Mouse (Mus musculus): ENCODE measurements around the gene Robo2. TPM values are rescaled to one million over a fixed set of nuclear protein-coding genes. Genes with fewer than 3 reads are reported as not detected.

Robo2 gene
- polyA plus RNA-seq, 2 experiments = 2.5 to 3.4 TPM

- DNase-seq (ENCODE audit: low read depth in 3 of 3, low spot score in 3 of 3) = no peak
- H3K27me3 ChIP-seq (ENCODE audit: control insufficient read depth, insufficient read depth, low read length) = no peaks in the 10 kb centered on the region
- no peaks in the 10 kb centered on the region for H3K36me3 ChIP-seq (replicated peaks; ENCODE audit: control insufficient read depth, insufficient read depth, low read depth)
- H3K4me2 ChIP-seq (ENCODE audit: low read depth) = no peak overlapping the region
- no peak for ATAC-seq (ENCODE audit: insufficient read depth)
- H3K4me1 ChIP-seq (replicated peaks; ENCODE audit: control insufficient read depth in 2 of 2, insufficient read depth in 2 of 2, low read length in 1 of 2) = no peaks in the 10 kb centered on the region
- no peak overlapping the region for H3K9ac ChIP-seq (replicated peaks)
- WGBS (ENCODE audit: insufficient replicate concordance) = 36% methylated on average over 2 of the region's 2 CpGs
- H3K9me3 ChIP-seq (ENCODE audit: control insufficient read depth, low read length) = no peaks in the 10 kb centered on the region
- TF ChIP-seq EP300 (IDR thresholded peaks at IDR 0.05; ENCODE audit: low read depth) (no peak), CTCF (IDR thresholded peaks at IDR 0.05; ENCODE audit: low read depth) (no peak)
- H3K27ac ChIP-seq = no peak overlapping the region
- H3K4me3 ChIP-seq (ENCODE audit: insufficient read depth in 1 of 2, low read depth in 2 of 2, low read length in 2 of 2) = no peak overlapping the region
These were observed 32.2 kb downstream of the Robo2 start for GRCm38 (mm10) chr16:74379458-74379857.

- TF ChIP-seq CTCF (IDR thresholded peaks at IDR 0.05; ENCODE audit: low read depth) (no peak), EP300 (IDR thresholded peaks at IDR 0.05; ENCODE audit: low read depth) (no peak)
- H3K36me3 ChIP-seq (replicated peaks; ENCODE audit: control insufficient read depth, insufficient read depth, low read depth) = no peaks in the 10 kb centered on the region
- no peak overlapping the region for H3K27ac ChIP-seq
- no peak overlapping the region for H3K4me2 ChIP-seq (ENCODE audit: low read depth)
- no peak overlapping the region for H3K9ac ChIP-seq (replicated peaks)
- H3K4me1 ChIP-seq (replicated peaks; ENCODE audit: control insufficient read depth in 2 of 2, insufficient read depth in 2 of 2, low read length in 1 of 2) = no peaks in the 10 kb centered on the region
- no peak for ATAC-seq (ENCODE audit: insufficient read depth)
- H3K4me3 ChIP-seq (ENCODE audit: insufficient read depth in 1 of 2, low read depth in 2 of 2, low read length in 2 of 2) = no peak overlapping the region
- DNase-seq (ENCODE audit: low read depth in 3 of 3, low spot score in 3 of 3) = no peak
- WGBS (ENCODE audit: insufficient replicate concordance) = 64% methylated on average over 12 of the region's 12 CpGs
- H3K9me3 ChIP-seq (ENCODE audit: control insufficient read depth, low read length) = no peaks in the 10 kb centered on the region
- no peaks in the 10 kb centered on the region for H3K27me3 ChIP-seq (ENCODE audit: control insufficient read depth, insufficient read depth, low read length)
These were observed 36.2 kb downstream of the Robo2 start for GRCm38 (mm10) chr16:74375342-74375940.

GRCm38 (mm10) chr16:74374540-74374939 is 37.1 kb downstream of the Robo2 start:
- no peak for ATAC-seq (ENCODE audit: insufficient read depth)
- Histone ChIP-seq H3K4me3 (ENCODE audit: insufficient read depth in 1 of 2, low read depth in 2 of 2, low read length in 2 of 2) (no peak overlapping the region), H3K36me3 (replicated peaks; ENCODE audit: control insufficient read depth, insufficient read depth, low read depth) (no peaks in the 10 kb centered on the region), H3K9ac (replicated peaks) (no peak overlapping the region), H3K4me2 (ENCODE audit: low read depth) (no peak overlapping the region), H3K9me3 (ENCODE audit: control insufficient read depth, low read length) (no peaks in the 10 kb centered on the region), H3K27me3 (ENCODE audit: control insufficient read depth, insufficient read depth, low read length) (no peaks in the 10 kb centered on the region), H3K27ac (no peak overlapping the region), H3K4me1 (replicated peaks; ENCODE audit: control insufficient read depth in 2 of 2, insufficient read depth in 2 of 2, low read length in 1 of 2) (no peaks in the 10 kb centered on the region)
- 63% methylated on average over 5 of the region's 5 CpGs for WGBS (ENCODE audit: insufficient replicate concordance)
- no peak for DNase-seq (ENCODE audit: low read depth in 3 of 3, low spot score in 3 of 3)
- TF ChIP-seq CTCF (IDR thresholded peaks at IDR 0.05; ENCODE audit: low read depth) = no peak
- no peak for TF ChIP-seq EP300 (IDR thresholded peaks at IDR 0.05; ENCODE audit: low read depth)

GRCm38 (mm10) chr16:74373407-74373806 is 38.2 kb downstream of the Robo2 start:
- Histone ChIP-seq H3K4me1 (replicated peaks; ENCODE audit: control insufficient read depth in 2 of 2, insufficient read depth in 2 of 2, low read length in 1 of 2) (no peaks in the 10 kb centered on the region), H3K27ac (no peak overlapping the region), H3K27me3 (ENCODE audit: control insufficient read depth, insufficient read depth, low read length) (no peaks in the 10 kb centered on the region), H3K4me2 (ENCODE audit: low read depth) (no peak overlapping the region), H3K36me3 (replicated peaks; ENCODE audit: control insufficient read depth, insufficient read depth, low read depth) (no peaks in the 10 kb centered on the region), H3K9me3 (ENCODE audit: control insufficient read depth, low read length) (no peaks in the 10 kb centered on the region), H3K4me3 (ENCODE audit: insufficient read depth in 1 of 2, low read depth in 2 of 2, low read length in 2 of 2) (no peak overlapping the region), H3K9ac (replicated peaks) (no peak overlapping the region)
- ATAC-seq (ENCODE audit: insufficient read depth) = no peak
- WGBS (ENCODE audit: insufficient replicate concordance) = 68% methylated on average over 3 of the region's 3 CpGs
- TF ChIP-seq EP300 (IDR thresholded peaks at IDR 0.05; ENCODE audit: low read depth) (no peak), CTCF (IDR thresholded peaks at IDR 0.05; ENCODE audit: low read depth) (no peak)
- DNase-seq (ENCODE audit: low read depth in 3 of 3, low spot score in 3 of 3) = no peak

- no peak for DNase-seq (ENCODE audit: low read depth in 3 of 3, low spot score in 3 of 3)
- no peak for ATAC-seq (ENCODE audit: insufficient read depth)
- H3K27me3 ChIP-seq (ENCODE audit: control insufficient read depth, insufficient read depth, low read length) = no peaks in the 10 kb centered on the region
- no peak overlapping the region for H3K4me2 ChIP-seq (ENCODE audit: low read depth)
- H3K9me3 ChIP-seq (ENCODE audit: control insufficient read depth, low read length) = no peaks in the 10 kb centered on the region
- no peak overlapping the region for H3K4me3 ChIP-seq (ENCODE audit: insufficient read depth in 1 of 2, low read depth in 2 of 2, low read length in 2 of 2)
- H3K36me3 ChIP-seq (replicated peaks; ENCODE audit: control insufficient read depth, insufficient read depth, low read depth) = no peaks in the 10 kb centered on the region
- no peak for TF ChIP-seq CTCF (IDR thresholded peaks at IDR 0.05; ENCODE audit: low read depth)
- H3K27ac ChIP-seq = no peak overlapping the region
- H3K9ac ChIP-seq (replicated peaks) = no peak overlapping the region
- H3K4me1 ChIP-seq (replicated peaks; ENCODE audit: control insufficient read depth in 2 of 2, insufficient read depth in 2 of 2, low read length in 1 of 2) = no peaks in the 10 kb centered on the region
- WGBS (ENCODE audit: insufficient replicate concordance) = 55% methylated on average over 1 of the region's 1 CpGs
These were observed 38.7 kb downstream of the Robo2 start for GRCm38 (mm10) chr16:74372876-74373275.

Data from liver, embryonic 14.5 days (tissue).